Mouse (Mus musculus): ENCODE measurements around the gene Gpc3. TPM values are rescaled to one million over a fixed set of nuclear protein-coding genes. Genes with fewer than 3 reads are reported as not detected.

The Gpc3 gene
- polyA plus RNA-seq, 1 experiment: not detected

- Histone ChIP-seq H3K79me3 (ENCODE audit: low read depth) (no peaks in the 10 kb centered on the region), H3K36me3 (ENCODE audit: control insufficient read depth, insufficient read depth) (no peaks in the 10 kb centered on the region), H3K4me3 (ENCODE audit: insufficient read depth, poor library complexity, severe bottlenecking) (no peak overlapping the region), H3K79me2 (ENCODE audit: control insufficient read depth, insufficient read depth) (no peaks in the 10 kb centered on the region), H3K27me3 (ENCODE audit: control insufficient read depth, insufficient read depth, insufficient read length) (no peaks in the 10 kb centered on the region), H3ac (ENCODE audit: control insufficient read depth, insufficient read length, low read depth) (no peak overlapping the region)
- TF ChIP-seq MYOD1 (IDR thresholded peaks at IDR 0.05; ENCODE audit: control insufficient read depth, insufficient read length, low read depth): no peak
- no peak for TF ChIP-seq MYOG (IDR thresholded peaks at IDR 0.05; ENCODE audit: control insufficient read depth, extremely low read depth, insufficient read length)
- no peak for TF ChIP-seq CTCF (IDR thresholded peaks at IDR 0.05; ENCODE audit: control insufficient read depth, insufficient read depth, insufficient read length)
- TF ChIP-seq USF1 (IDR thresholded peaks at IDR 0.05; ENCODE audit: low read depth): no peak
- no peak for TF ChIP-seq CEBPB (IDR thresholded peaks at IDR 0.05; ENCODE audit: low read depth)
- TF ChIP-seq MAX (IDR thresholded peaks at IDR 0.05): no peak
- no peak for TF ChIP-seq FOSL1 (IDR thresholded peaks at IDR 0.05; ENCODE audit: insufficient read depth, low read length, poor library complexity, severe bottlenecking)
These were observed 332.4 kb downstream of the Gpc3 start for GRCm38 (mm10) chrX:52281103-52281900.

GRCm38 (mm10) chrX:52278687-52279359 is 334.9 kb downstream of the Gpc3 start:
- Histone ChIP-seq H3K27me3 (ENCODE audit: control insufficient read depth, insufficient read depth, insufficient read length) (no peaks in the 10 kb centered on the region), H3ac (ENCODE audit: control insufficient read depth, insufficient read length, low read depth) (no peak overlapping the region), H3K79me3 (ENCODE audit: low read depth) (no peaks in the 10 kb centered on the region), H3K36me3 (ENCODE audit: control insufficient read depth, insufficient read depth) (no peaks in the 10 kb centered on the region), H3K79me2 (ENCODE audit: control insufficient read depth, insufficient read depth) (no peaks in the 10 kb centered on the region), H3K4me3 (ENCODE audit: insufficient read depth, poor library complexity, severe bottlenecking) (no peak overlapping the region)
- no peak for TF ChIP-seq CTCF (IDR thresholded peaks at IDR 0.05; ENCODE audit: control insufficient read depth, insufficient read depth, insufficient read length)
- no peak for TF ChIP-seq CEBPB (IDR thresholded peaks at IDR 0.05; ENCODE audit: low read depth)
- no peak for TF ChIP-seq MAX (IDR thresholded peaks at IDR 0.05)
- TF ChIP-seq MYOG (IDR thresholded peaks at IDR 0.05; ENCODE audit: control insufficient read depth, extremely low read depth, insufficient read length): no peak
- no peak for TF ChIP-seq USF1 (IDR thresholded peaks at IDR 0.05; ENCODE audit: low read depth)
- TF ChIP-seq FOSL1 (IDR thresholded peaks at IDR 0.05; ENCODE audit: insufficient read depth, low read length, poor library complexity, severe bottlenecking): no peak
- no peak for TF ChIP-seq MYOD1 (IDR thresholded peaks at IDR 0.05; ENCODE audit: control insufficient read depth, insufficient read length, low read depth)

GRCm38 (mm10) chrX:52277599-52277998 is 336.2 kb downstream of the Gpc3 start:
- Histone ChIP-seq H3K79me3 (ENCODE audit: low read depth) (no peaks in the 10 kb centered on the region), H3K4me3 (ENCODE audit: insufficient read depth, poor library complexity, severe bottlenecking) (no peak overlapping the region), H3K36me3 (ENCODE audit: control insufficient read depth, insufficient read depth) (no peaks in the 10 kb centered on the region), H3K27me3 (ENCODE audit: control insufficient read depth, insufficient read depth, insufficient read length) (no peaks in the 10 kb centered on the region), H3K79me2 (ENCODE audit: control insufficient read depth, insufficient read depth) (no peaks in the 10 kb centered on the region), H3ac (ENCODE audit: control insufficient read depth, insufficient read length, low read depth) (no peak overlapping the region)
- TF ChIP-seq MAX (IDR thresholded peaks at IDR 0.05) (no peak), MYOD1 (IDR thresholded peaks at IDR 0.05; ENCODE audit: control insufficient read depth, insufficient read length, low read depth) (no peak), FOSL1 (IDR thresholded peaks at IDR 0.05; ENCODE audit: insufficient read depth, low read length, poor library complexity, severe bottlenecking) (no peak), USF1 (IDR thresholded peaks at IDR 0.05; ENCODE audit: low read depth) (no peak), MYOG (IDR thresholded peaks at IDR 0.05; ENCODE audit: control insufficient read depth, extremely low read depth, insufficient read length) (no peak), CEBPB (IDR thresholded peaks at IDR 0.05; ENCODE audit: low read depth) (no peak)

GRCm38 (mm10) chrX:52273016-52273415 is 340.7 kb downstream of the Gpc3 start:
- Histone ChIP-seq H3K36me3 (ENCODE audit: control insufficient read depth, insufficient read depth) (no peaks in the 10 kb centered on the region), H3K4me3 (ENCODE audit: insufficient read depth, poor library complexity, severe bottlenecking) (no peak overlapping the region), H3ac (ENCODE audit: control insufficient read depth, insufficient read length, low read depth) (no peak overlapping the region), H3K27me3 (ENCODE audit: control insufficient read depth, insufficient read depth, insufficient read length) (no peaks in the 10 kb centered on the region), H3K79me2 (ENCODE audit: control insufficient read depth, insufficient read depth) (no peaks in the 10 kb centered on the region), H3K79me3 (ENCODE audit: low read depth) (no peaks in the 10 kb centered on the region)
- no peak for TF ChIP-seq CEBPB (IDR thresholded peaks at IDR 0.05; ENCODE audit: low read depth)
- TF ChIP-seq USF1 (IDR thresholded peaks at IDR 0.05; ENCODE audit: low read depth): no peak
- TF ChIP-seq FOSL1 (IDR thresholded peaks at IDR 0.05; ENCODE audit: insufficient read depth, low read length, poor library complexity, severe bottlenecking): no peak
- no peak for TF ChIP-seq MYOD1 (IDR thresholded peaks at IDR 0.05; ENCODE audit: control insufficient read depth, insufficient read length, low read depth)
- TF ChIP-seq MAX (IDR thresholded peaks at IDR 0.05): no peak
- TF ChIP-seq CTCF (IDR thresholded peaks at IDR 0.05; ENCODE audit: control insufficient read depth, insufficient read depth, insufficient read length): no peak
- no peak for TF ChIP-seq MYOG (IDR thresholded peaks at IDR 0.05; ENCODE audit: control insufficient read depth, extremely low read depth, insufficient read length)

GRCm38 (mm10) chrX:52261991-52262390 is 351.8 kb downstream of the Gpc3 start:
- H3K79me3 ChIP-seq (ENCODE audit: low read depth): no peaks in the 10 kb centered on the region
- TF ChIP-seq FOSL1 (IDR thresholded peaks at IDR 0.05; ENCODE audit: insufficient read depth, low read length, poor library complexity, severe bottlenecking): no peak
- TF ChIP-seq CEBPB (IDR thresholded peaks at IDR 0.05; ENCODE audit: low read depth): no peak
- no peak for TF ChIP-seq MYOG (IDR thresholded peaks at IDR 0.05; ENCODE audit: control insufficient read depth, extremely low read depth, insufficient read length)
- no peak for TF ChIP-seq MYOD1 (IDR thresholded peaks at IDR 0.05; ENCODE audit: control insufficient read depth, insufficient read length, low read depth)
- no peaks in the 10 kb centered on the region for H3K27me3 ChIP-seq (ENCODE audit: control insufficient read depth, insufficient read depth, insufficient read length)
- H3K36me3 ChIP-seq (ENCODE audit: control insufficient read depth, insufficient read depth): no peaks in the 10 kb centered on the region
- H3K4me3 ChIP-seq (ENCODE audit: insufficient read depth, poor library complexity, severe bottlenecking): no peak overlapping the region
- H3K79me2 ChIP-seq (ENCODE audit: control insufficient read depth, insufficient read depth): no peaks in the 10 kb centered on the region
- no peak overlapping the region for H3ac ChIP-seq (ENCODE audit: control insufficient read depth, insufficient read length, low read depth)

Data from C2C12 (cell line).